Comparison of ENCODE assay signal across 13 mouse cellular contexts in the genomic region with DNA sequence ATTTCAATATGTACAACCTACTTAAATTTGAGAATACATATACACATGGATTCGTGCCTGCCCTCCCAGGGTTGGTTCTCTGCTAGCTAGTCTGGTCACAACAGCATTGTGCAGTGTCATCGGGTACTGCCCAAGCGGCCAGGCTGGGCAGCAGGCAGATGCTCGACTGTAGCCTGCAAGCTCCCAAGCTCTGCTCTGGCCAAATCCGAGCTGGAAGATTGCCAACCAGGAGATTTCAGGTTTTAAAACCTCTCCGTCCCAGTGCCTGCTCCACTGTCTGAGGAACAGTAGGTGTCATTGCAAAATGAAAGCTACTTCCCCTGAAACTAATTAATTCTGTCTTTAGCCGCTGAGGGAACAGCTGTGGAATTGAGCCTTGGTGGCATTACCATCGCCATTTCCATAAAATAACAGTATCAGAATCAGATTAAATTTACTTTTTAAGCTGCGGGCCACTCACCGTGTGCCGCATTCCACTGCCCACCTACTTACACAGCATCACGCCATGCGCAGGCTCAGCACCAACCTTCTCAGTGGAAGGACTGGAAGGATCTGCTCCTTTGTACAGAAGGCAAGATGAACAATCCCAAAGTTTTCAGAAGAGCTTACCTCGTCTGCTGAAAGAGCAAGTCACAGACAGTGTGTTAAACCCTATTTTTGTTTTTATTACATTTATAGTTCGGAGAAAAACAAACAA. TPM values are rescaled to one million over a fixed set of nuclear protein-coding genes. Genes with fewer than 3 reads are reported as not detected.
A peak's percentile ranks its signal among the peaks of the same experiment; 100 is the strongest.
DNase-seq lines count a peak whose midpoint lies in the region; ATAC-seq lines count a peak whose summit lies in the region.
"Had no signal": no experiment of that assay in that cellular context is flagged by ENCODE, and none has a peak within 500 bp of the region (broad histone marks: within the 10 kb centered on the region; RNA-seq: fewer than 3 reads in every experiment).

No protein-coding gene starts in this region.

- WGBS in hindbrain, embryonic 12.5 days: 58% methylated on average over 15 of the region's 15 CpGs
- WGBS in hindbrain, embryonic 10.5 days: 72% methylated on average over 15 of the region's 15 CpGs
- 66% methylated on average over 15 of the region's 15 CpGs for WGBS in forebrain, embryonic 10.5 days
- WGBS in midbrain, embryonic 12.5 days: 52% methylated on average over 15 of the region's 15 CpGs

- peaks cover 29% of the 10 kb centered on the region for H3K27me3 ChIP-seq in hindbrain, embryonic 12.5 days
- peaks cover 28% of the 10 kb centered on the region for H3K27me3 ChIP-seq in hindbrain, embryonic 10.5 days (ENCODE audit: insufficient read depth, poor library complexity, severe bottlenecking)
- H3K27me3 ChIP-seq in forebrain, embryonic 10.5 days (ENCODE audit: poor library complexity, severe bottlenecking): peaks cover 39% of the 10 kb centered on the region
- H3K27me3 ChIP-seq in midbrain, embryonic 12.5 days: peaks cover 29% of the 10 kb centered on the region
- H3K27me3 ChIP-seq: CH12.LX had no signal

- peak; percentile 48; the same call in 1 of the 2 replicates for ATAC-seq in hindbrain, embryonic 12.5 days (ENCODE audit: low FRiP score)
- ATAC-seq in midbrain, embryonic 12.5 days (ENCODE audit: low FRiP score, low read depth): peak; percentile 64
- ATAC-seq in megakaryocyte-erythroid progenitor cell, adult 5-6 weeks (replicated peaks; ENCODE audit: low FRiP score, low TSS enrichment, poor library complexity, severe bottlenecking): no peak

- peaks cover 11% of the 10 kb centered on the region for H3K4me1 ChIP-seq in hindbrain, embryonic 12.5 days
- no peaks in the 10 kb centered on the region for H3K4me1 ChIP-seq in hindbrain, embryonic 10.5 days (replicated peaks)
- peaks cover 24% of the 10 kb centered on the region for H3K4me1 ChIP-seq in forebrain, embryonic 10.5 days
- H3K4me1 ChIP-seq in midbrain, embryonic 12.5 days: 0 out of 2 replicates have a peak, but pooled peaks cover 7% of the 10 kb centered on the region

- no peak overlapping the region for H3K9ac ChIP-seq in hindbrain, embryonic 12.5 days
- no peak overlapping the region for H3K9ac ChIP-seq in midbrain, embryonic 12.5 days (replicated peaks)

- no peak overlapping the region for H3K4me2 ChIP-seq in hindbrain, embryonic 12.5 days (replicated peaks)
- no peak overlapping the region for H3K4me2 ChIP-seq in midbrain, embryonic 12.5 days (replicated peaks)

- no peak for DNase-seq in hindbrain, embryonic 10.5 days (ENCODE audit: low spot score)
- DNase-seq in cerebellum, adult 11-12 months: peak; percentile 58
- DNase-seq in forebrain, embryonic 10.5 days (ENCODE audit: extremely low spot score, low spot score): peak; percentile 10
- no peak for DNase-seq in thymus, postnatal 25 days
- DNase-seq in urinary bladder, postnatal 25 days (ENCODE audit: low spot score): no peak
- DNase-seq: kidney, postnatal 4 days; right cerebral cortex, postnatal 14 days had no signal

- H3K4me3 ChIP-seq in hindbrain, embryonic 12.5 days: no peak overlapping the region
- H3K4me3 ChIP-seq in hindbrain, embryonic 10.5 days: no peak overlapping the region
- H3K4me3 ChIP-seq in forebrain, embryonic 10.5 days: no peak overlapping the region
- H3K4me3 ChIP-seq in midbrain, embryonic 12.5 days: no peak overlapping the region

- no peaks in the 10 kb centered on the region for H3K9me3 ChIP-seq in hindbrain, embryonic 12.5 days (replicated peaks)
- no peaks in the 10 kb centered on the region for H3K9me3 ChIP-seq in hindbrain, embryonic 10.5 days
- H3K9me3 ChIP-seq in forebrain, embryonic 10.5 days: no peaks in the 10 kb centered on the region
- H3K9me3 ChIP-seq in midbrain, embryonic 12.5 days: no peaks in the 10 kb centered on the region

- H3K27ac ChIP-seq in hindbrain, embryonic 12.5 days: no peak overlapping the region
- no peak overlapping the region for H3K27ac ChIP-seq in hindbrain, embryonic 10.5 days
- H3K27ac ChIP-seq in forebrain, embryonic 10.5 days: no peak overlapping the region
- no peak overlapping the region for H3K27ac ChIP-seq in midbrain, embryonic 12.5 days (replicated peaks)

- no peaks in the 10 kb centered on the region for H3K36me3 ChIP-seq in hindbrain, embryonic 12.5 days
- H3K36me3 ChIP-seq in hindbrain, embryonic 10.5 days: no peaks in the 10 kb centered on the region
- no peaks in the 10 kb centered on the region; the same call in 1 of the 2 replicates for H3K36me3 ChIP-seq in forebrain, embryonic 10.5 days (replicated peaks)
- peaks cover 5% of the 10 kb centered on the region; the same call in 1 of the 2 replicates for H3K36me3 ChIP-seq in midbrain, embryonic 12.5 days

RNA-seq across cellular contexts. Expression of a gene that starts 10.4 kb away (rescaled TPM):
- polyA plus RNA-seq in hindbrain, embryonic 12.5 days (2016; fragmentation: Nextera tagmentation; extraction: Ambion mirVana): 1.9 and 2.3 TPM in 2 replicates
- polyA plus RNA-seq in hindbrain, embryonic 10.5 days (2016; fragmentation: Nextera tagmentation; extraction: Ambion mirVana): 0.81 and 1.9 TPM in 2 replicates
- polyA plus RNA-seq in forebrain, embryonic 10.5 days (2016; fragmentation: Nextera tagmentation; extraction: Ambion mirVana): 0.11 TPM in 1 of 2 replicates, not detected in the other
- 0.74 and 1.2 TPM in 2 replicates for polyA plus RNA-seq in midbrain, embryonic 12.5 days (2016; fragmentation: Nextera tagmentation; extraction: Ambion mirVana)
- not detected in 2 replicates for total RNA-seq in megakaryocyte-erythroid progenitor cell, adult 5-6 weeks (2014; fragmentation: Nextera tagmentation)
- total RNA-seq in megakaryocyte-erythroid progenitor cell, adult 5-6 weeks (2017): not detected in 2 replicates
- total RNA-seq: CH12.LX; gastrocnemius, adult 18-20 months; liver, adult 2 months had no signal
- polyA plus RNA-seq: liver, adult 2 months had no signal

RNA-seq across cellular contexts. Expression of a gene that starts 21.9 kb away (rescaled TPM):
- polyA plus RNA-seq in hindbrain, embryonic 12.5 days (2016; fragmentation: Nextera tagmentation; extraction: Ambion mirVana): 13.2 and 14.6 TPM in 2 replicates
- polyA plus RNA-seq in hindbrain, embryonic 10.5 days (2016; fragmentation: Nextera tagmentation; extraction: Ambion mirVana): 14.2 and 16.7 TPM in 2 replicates
- polyA plus RNA-seq in forebrain, embryonic 10.5 days (2016; fragmentation: Nextera tagmentation; extraction: Ambion mirVana): 15.3 and 17.8 TPM in 2 replicates
- polyA plus RNA-seq in midbrain, embryonic 12.5 days (2016; fragmentation: Nextera tagmentation; extraction: Ambion mirVana): 11.3 and 11.4 TPM in 2 replicates
- 3.0 and 3.8 TPM in 2 replicates for total RNA-seq in megakaryocyte-erythroid progenitor cell, adult 5-6 weeks (2014; fragmentation: Nextera tagmentation)
- total RNA-seq in megakaryocyte-erythroid progenitor cell, adult 5-6 weeks (2017): 2.3 and 2.9 TPM in 2 replicates

Comparison
In these comparisons a context has a peak if more than half of its experiments do, and no peak if none do; other contexts are left out.
1. DNase-seq: peak in cerebellum, adult 11-12 months (single experiment) and forebrain, embryonic 10.5 days (single experiment); none in hindbrain, embryonic 10.5 days (single experiment), thymus, postnatal 25 days (single experiment) and urinary bladder, postnatal 25 days (single experiment).